Mouse (Mus musculus): ENCODE data around the gene Map4k3. TPM values are rescaled to one million over a fixed set of nuclear protein-coding genes. Genes with fewer than 3 reads are reported as not detected.
"Not testable (repeated sequence)": the region's sequence is repeated elsewhere in the genome, so short reads cannot be mapped to it uniquely, and the experiment has no call there.

The Map4k3 gene
- total RNA-seq, 2 experiments from 2014 or later: 16.4 to 17.3 TPM

DNA sequence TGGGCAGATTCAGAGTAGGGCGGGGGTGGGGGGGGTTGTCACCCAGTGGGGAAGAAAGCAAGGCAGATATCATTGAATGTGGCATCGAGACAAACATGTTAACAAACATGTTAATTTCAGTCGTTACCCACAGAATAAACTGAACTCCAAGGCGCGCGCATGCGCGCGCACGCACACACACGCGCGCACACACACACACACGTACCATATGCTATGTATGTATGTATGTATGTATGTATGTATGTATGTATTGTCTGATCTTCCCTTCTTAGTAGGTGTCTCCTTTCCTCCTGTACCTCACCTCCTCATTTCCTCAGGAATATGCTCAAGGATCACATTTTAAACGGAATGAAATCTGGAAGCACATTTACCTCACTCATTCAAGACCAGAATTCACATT, 150.6 kb downstream of the Map4k3 start, which contains the start of gene Cdkl4:
Gene Cdkl4, minus strand, starts transcription at position 175 of the 400 bp plus-strand sequence.
- DNase-seq: no peak
- intact Hi-C loops (cut with DNase I; ENCODE audit: low total_unique reads): no loop called here

DNA sequence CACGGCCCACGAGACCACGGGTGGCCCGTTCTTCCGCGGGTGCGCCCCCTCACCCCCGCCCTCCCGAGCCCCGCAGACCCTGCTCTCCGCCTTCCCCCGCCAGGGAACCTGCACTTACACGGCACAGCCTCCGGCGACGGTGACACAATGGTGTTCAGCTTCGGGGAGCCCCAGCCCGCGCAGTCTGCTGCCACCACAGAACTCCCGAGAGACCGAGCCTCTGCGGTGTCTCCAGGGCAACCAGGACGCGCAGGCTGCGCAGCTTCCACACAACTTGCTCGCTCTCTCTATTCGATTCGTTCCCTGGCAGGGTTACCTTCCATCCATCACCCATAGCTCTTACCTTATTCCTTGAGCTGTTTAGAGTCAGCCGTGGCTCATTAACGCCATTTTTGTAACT, 151.1 kb downstream of the Map4k3 start:
- intact Hi-C loops (cut with DNase I; ENCODE audit: low total_unique reads): no loop called here

DNA sequence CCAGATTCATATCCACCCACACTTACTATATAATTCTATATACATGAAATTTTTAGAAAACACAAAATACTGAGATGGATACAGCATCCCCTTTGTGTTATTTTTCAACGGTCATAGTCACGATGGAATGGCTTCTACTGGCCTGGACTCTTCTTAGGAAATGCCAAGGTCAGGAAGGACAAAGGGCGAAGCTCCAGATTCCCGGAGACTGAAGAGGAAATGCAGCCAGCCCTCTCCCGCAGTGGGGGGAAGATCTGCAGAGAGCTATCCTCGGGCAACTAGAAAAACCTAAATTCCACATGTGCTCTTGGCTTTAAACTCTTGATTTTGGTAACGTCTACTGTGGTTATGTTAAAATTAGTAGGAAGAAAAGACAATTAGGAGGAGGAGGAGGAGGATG, 153.3 kb downstream of the Map4k3 start:
- intact Hi-C loops (cut with DNase I; ENCODE audit: low total_unique reads): no loop called here
- no peak for DNase-seq

More for the DNA sequence above, 151.1 kb downstream of the Map4k3 start:
- DNase-seq: peak; percentile 38

DNA sequence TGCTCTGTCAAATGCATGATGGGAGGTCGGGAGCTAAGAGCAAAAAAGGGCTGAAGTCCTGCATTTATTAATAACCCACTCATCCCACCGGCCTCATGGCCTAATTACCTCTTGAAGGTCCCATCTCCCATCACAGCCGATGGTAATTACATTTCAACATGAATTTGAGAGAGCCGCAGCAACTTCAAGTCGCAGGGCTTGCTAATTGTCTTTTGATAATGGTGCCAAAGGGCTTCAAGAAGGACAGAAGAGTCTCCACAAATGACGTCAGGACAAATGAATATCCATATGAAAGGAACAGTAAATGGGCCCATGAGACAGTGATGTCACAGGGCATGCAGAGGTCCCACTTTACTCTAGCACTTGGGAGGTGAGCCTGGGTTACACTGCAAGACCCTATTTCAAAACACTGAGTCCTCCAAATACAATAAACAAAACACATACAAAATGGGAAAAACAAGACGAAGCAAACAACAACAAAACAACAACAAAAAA, 153.8 kb downstream of the Map4k3 start:
- intact Hi-C loops (cut with DNase I; ENCODE audit: low total_unique reads): no loop called here
- DNase-seq: no peak

DNA sequence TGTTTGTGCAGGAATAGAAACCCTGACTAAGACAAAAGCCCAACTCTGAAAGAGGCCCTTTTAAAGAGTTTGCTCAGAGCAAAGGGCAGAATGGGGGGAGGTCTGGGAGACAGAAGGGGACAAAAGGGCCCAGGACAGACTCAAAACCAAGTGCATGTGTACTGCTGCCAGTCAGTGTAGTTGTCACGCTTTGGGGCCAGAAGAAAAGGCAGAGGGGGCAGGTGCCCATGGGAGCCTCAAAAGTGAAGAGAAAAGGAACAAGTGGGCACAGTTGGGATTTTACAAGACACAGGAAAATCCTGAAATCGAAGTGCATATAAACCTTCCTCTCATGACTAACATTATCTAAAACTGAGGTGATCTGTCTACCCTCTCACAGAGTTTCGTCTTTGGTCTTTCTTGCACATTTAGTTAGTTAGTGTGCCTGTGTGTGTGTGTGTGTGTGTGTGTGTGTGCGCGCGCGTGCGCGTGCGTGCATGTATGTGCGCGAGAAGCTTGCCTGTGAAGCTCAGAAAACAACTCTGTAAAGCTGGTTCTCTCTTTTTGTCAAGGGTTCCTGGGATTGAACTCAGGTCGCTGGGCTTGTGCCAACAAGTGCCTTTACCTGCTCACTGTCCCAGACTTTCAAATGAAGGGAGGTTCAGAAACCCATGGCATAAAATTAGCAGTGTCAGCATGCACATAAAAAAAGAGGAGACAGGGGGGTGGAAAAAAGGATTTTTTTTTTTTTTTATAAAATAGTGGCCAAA, 155.9 kb downstream of the Map4k3 start:
- intact Hi-C loops (cut with DNase I; ENCODE audit: low total_unique reads): no loop called here
- DNase-seq: no peak

DNA sequence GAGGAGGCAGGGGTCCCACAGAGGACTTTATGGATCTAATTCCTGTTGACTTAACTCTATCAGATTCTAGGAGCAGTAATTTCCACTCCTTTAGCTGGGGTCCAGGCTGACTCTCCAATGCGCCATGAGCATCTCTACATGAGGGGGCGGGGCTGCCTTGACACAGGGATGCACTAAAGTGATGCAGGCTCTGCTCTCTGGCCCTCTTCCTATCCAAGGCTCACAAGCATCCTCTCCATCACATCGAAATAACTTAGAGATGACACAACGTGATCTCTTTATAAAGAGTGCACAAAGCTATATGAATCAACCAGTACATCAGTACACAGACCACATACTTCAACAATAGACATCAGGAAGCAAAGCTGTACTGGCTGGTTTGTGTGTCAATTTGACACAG, 156.8 kb downstream of the Map4k3 start:
- intact Hi-C loops (cut with DNase I; ENCODE audit: low total_unique reads): no loop called here

DNA sequence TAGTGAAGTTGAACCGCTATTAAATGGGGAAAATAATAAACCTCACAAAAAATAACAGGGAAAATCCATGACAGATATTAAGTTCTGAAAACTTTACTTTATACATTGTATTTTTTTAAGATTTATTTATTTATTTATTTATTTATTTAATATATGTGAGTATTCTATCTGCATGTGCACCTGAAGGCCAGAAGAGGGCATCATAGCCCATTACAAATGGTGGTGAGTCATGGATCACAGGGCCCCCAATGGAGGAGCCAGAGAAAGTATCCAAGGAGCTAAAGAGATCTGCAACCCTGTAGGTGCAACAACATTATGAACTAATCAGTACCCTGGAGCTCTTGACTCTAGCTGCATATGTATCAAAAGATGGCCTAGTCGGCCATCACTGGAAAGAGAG, 158.6 kb downstream of the Map4k3 start:
- DNase-seq; intact Hi-C loops (cut with DNase I; ENCODE audit: low total_unique reads): not testable (repeated sequence)

More for the DNA sequence above, 156.8 kb downstream of the Map4k3 start:
- DNase-seq: no peak

DNA sequence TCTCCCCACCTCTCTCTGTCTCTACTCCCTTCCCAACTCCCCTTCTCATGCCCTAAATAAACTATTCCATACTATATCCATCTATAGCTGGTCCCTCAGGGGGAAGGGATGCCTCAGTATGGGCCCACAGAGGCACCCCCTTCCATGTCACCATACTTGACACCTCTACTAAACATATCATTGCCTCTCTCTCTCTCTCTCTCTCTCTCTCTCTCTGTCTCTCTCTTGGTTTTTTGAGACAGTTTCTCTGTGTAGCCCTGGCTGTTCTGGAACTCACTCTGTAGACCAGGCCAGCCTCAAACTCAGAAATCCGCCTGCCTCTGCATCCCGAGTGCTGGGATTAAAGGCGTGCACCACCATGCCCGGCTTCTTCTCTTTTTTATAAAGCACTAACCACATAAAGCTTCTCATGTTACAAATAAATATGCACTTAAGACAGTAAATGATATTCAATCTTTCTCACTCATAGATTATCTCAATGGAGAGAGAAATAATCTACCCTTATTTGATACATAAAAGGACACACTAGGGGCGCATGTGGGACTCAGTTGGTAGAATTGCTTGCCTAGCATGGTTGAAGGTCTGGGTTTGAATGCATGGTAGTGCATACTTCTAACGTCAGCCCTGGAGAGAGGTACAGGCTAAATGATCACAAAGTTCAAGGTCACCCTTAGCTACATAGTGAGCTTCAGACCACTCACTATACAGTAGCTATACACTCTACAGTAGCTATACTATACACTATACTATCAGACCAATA, 159.3 kb downstream of the Map4k3 start:
- intact Hi-C loops (cut with DNase I; ENCODE audit: low total_unique reads): no loop called here
- no peak for DNase-seq

DNA sequence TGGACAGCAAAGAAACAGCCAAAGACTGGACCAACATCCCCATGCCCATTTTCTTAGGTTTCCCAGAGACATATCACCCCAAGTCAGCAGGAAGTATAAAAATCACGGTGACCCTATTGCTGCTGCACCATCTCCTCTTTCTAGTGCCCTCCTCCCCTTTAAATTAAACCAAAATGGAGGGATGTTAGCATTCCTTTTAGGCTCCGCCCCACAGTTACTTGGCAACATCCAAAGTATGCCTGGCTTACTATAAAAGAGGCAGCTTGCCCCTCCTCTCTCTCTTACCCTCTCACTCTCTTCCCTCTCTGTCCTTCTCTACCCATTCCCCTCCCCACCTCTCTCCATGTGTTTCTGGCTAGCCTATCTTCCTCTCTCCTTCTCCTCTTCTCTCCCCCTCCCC, 159.8 kb downstream of the Map4k3 start:
- no peak for DNase-seq
- intact Hi-C loops (cut with DNase I; ENCODE audit: low total_unique reads): no loop called here

DNA sequence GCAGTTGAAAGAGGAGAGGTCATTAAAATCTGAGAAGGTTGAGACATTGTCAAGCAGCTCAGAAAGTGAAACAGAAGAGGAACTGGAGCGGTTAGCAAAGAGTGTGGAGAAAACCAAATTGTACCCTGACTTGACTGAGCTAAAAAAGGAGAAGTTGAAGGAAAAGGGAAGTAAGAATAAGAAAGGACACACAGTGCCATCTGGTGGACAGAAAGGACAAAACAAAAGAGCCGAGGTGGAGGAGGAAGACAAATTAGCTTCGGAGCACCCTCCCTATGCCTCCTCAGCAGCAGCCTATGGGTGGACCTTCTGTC, 163.7 kb downstream of the Map4k3 start:
- intact Hi-C loops (cut with DNase I; ENCODE audit: low total_unique reads): no loop called here
- DNase-seq: no peak

DNA sequence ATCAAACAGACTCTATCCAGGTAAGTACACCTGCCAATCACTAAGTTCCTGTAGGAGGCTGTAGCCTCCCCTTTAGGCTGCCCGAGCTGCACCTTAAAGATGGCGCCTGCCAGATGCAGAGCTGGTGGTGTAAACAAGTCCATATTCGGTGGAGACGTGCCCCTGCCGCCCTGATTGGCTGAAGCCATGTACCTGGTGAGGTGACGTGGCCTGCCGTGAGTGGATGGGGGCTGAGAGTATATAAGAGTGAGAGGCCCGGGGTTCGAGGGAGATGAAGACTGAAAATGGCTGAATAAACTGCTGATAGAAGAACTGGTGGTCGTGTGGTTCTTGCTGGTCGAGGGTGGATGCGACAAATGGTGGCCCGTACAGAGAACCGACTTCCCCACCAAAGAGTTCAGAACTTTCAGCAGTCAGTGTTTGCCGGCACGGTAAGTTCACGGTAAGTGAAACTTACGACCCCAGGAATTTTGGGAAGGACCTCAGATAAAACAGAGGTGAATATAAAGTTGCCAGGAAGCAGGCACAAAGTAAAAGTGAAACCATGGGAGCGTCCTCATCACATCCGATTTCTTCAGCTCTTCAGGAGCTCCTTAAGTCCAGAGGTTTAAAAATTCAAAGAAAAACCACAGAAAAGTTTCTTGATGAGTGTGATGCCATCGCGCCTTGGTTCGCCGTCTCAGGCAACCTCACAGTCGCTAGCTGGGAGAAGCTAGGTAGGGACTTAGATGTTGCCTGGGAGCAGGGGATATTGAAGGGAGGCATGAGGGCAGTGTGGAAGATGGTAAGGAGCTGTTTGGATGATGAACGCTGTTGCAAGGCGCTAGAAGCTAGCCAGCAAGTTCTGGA, 164.3 kb downstream of the Map4k3 start:
- DNase-seq; intact Hi-C loops (cut with DNase I; ENCODE audit: low total_unique reads): not testable (repeated sequence)

DNA sequence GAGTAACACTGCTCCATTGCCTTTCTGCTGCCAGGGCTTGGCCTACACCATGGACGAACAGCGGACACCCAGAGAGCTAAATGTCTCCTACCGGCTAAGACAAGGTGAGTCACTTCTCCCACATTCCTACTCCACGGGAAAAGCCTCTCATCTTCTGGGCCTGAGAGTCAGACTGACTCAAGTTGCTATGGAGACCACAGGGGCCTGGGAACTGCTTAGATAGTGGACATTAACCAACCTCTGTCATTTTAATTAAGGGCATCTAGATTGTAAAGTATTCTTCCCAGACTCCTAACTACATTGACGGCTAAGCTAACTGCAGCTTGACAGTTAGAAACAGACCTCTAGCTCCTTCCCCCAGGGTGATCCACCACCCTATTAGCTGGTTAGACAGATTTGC, 165.5 kb downstream of the Map4k3 start:
- DNase-seq: no peak
- intact Hi-C loops (cut with DNase I; ENCODE audit: low total_unique reads): no loop called here

DNA sequence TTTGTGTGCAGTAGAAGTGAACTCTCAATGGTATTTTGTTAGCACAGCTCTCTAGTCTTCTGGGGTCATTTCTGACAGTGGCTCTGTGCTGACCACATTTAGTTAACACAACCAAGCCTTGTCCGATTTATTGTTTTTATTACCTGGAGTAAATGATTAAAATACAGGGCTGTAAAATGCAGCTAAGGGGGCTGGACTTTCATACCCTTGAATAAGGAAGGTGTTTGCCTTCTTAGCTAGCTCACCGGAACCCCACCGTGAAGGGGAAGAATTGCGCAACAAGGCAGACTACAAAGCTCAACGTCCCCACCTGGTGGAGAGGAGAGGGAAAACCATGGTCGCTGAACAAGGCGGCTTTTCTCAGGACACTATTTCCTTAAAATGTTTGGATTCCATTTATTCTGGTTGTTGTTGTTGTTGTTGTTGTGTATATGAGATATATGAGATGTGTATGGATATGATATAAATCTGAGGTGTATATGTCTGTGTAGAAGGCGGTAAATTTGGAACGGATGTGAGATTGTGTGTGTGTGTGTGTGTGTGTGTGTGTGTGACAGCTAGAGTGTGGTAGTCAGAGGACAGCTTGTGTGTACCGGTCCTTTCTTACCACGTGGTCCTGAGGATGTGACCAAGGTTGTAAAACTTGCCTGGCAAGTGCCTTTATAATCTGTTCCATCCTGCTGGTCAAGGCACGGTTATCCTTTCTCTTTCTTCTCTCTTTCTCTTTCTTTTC, 167.4 kb downstream of the Map4k3 start:
- intact Hi-C loops (cut with DNase I; ENCODE audit: low total_unique reads): no loop called here
- peak; percentile 63 for DNase-seq

DNA sequence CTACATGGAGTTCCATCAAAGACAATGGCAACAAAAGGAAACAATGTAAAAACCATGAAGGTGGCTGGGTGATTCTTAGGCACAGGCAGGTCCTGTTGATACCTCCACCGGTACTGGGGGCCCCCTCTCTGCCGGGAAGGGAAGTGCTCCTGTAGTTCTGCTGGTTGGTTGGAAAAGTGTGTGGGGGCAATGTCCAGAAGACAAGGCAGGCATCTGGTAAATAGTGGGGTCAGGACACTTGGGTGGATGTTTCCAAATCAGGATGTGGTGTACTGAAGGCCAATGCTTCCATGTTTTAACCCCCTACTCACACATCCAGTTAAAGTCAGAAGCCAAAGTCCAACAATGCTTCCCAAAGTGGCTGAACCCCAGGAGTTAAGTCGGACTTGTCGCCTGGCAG, 168.5 kb downstream of the Map4k3 start:
- intact Hi-C loops (cut with DNase I; ENCODE audit: low total_unique reads): no loop called here
- DNase-seq: no peak

DNA sequence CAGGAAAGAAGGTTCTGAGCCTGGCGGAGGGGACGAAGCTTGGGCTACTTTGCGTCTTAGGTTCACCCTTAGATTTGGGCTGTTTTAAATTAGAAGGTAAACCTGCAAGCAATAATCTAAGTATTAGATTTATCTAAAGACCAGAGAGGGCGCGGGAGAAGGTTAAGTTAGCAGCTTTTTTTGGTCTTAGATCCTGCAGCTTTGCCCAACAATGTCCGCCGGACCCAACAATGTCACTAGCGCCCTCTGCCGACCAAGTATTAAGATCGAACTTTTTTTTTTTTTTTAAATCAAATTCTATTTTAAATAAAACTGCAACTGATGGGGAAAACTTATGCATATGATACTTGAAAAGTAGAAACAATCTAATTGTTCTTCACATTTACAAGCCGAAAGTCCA, 169.2 kb downstream of the Map4k3 start:
- peak; percentile 38 for DNase-seq
- intact Hi-C loops (cut with DNase I; ENCODE audit: low total_unique reads): no loop called here

DNA sequence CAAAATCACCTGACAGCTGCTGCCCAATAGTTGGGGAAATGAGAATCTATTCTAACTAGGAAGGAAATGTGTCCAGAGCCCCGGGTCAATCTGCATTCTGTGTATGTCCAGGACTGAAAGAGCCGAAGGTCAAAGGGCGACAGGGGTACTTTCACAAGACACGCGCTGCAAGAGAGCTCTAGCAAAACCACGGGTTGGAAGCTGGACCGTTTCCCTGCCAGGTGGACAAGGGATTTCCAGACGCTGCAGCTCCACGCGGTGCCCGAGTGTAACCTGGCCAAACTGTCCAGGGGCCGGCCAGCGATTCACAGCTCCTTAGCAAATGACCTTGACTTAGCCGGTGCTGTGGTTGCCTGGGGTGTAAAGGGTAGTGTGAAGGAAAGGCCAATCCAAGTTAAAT, 169.7 kb downstream of the Map4k3 start:
- DNase-seq: no peak
- intact Hi-C loops (cut with DNase I; ENCODE audit: low total_unique reads): no loop called here

DNA sequence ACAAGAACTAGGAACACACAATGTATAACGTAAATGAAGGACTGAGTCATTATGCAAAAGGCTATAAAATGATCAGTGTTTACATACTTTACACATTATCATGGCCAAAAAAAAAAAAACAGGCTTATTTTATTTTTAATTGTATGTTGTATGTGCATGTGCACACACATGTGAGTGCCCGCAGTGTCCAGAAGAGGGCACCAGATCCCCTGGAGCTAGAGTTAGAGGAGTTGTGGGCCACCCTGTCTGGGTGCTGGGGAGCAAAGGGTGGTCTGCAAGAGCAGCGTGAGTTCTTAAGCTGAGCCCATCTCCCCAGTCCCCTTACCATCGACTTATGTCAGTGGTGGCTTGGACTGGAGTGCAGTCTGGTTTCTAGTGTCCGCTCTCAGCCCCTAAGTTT, 170.8 kb downstream of the Map4k3 start:
- no peak for DNase-seq
- intact Hi-C loops (cut with DNase I; ENCODE audit: low total_unique reads): loop anchor here (2.0 kb wide), 1 partner anchor 101 kb away; no protein-coding TSS in a partner anchor

DNA sequence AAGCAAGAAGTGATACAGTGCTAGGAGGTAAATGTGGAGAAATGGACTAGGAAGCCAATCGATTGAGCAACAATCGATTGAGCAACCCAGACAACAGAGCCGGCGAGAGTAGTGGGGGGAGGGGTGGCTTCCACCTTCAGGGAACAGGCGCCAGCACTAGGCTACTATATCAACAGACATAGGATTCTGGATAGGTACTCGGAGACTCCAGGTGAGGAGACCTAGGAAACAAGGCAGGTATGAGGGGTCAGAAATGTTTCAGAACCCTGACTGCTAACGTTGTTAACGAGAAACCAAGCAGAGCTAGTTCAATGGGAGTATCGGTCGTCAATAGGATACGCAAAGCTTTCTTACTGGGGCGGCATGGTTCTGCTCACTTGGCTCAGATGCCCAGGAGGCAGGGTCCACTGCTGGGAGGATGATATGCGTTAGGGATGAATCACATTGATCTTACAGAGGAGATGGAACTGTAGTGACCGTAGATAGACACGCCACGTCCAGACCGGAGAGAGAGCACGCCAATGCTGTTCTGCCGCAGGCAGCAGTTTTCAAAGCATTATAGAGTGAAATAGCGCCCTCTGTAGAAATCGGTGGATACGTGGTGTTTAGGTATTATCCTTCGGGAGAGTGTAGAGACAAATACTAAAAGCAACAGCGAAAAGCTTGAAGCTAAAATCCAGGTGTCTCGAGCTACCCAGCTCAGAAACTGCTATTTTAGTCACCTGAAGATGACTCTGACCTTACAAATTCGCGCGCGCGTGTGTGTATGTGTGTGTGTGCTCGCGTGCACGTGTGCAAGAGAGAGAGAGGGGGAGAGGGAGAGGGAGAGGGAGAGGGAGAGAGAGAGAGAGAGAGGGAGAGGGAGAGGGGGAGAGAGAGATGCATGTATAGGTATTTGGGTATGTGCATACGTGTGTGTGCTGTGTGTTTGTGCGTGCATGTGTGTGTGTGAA, 174.7 kb downstream of the Map4k3 start:
- intact Hi-C loops (cut with DNase I; ENCODE audit: low total_unique reads): no loop called here
- peak; percentile 72 for DNase-seq

All from gastrocnemius, postnatal 14 days (tissue).